Mouse (Mus musculus) inflammation-experienced regulatory T-cells (primary cell): ENCODE results near the gene Tbata. TPM values are rescaled to one million over a fixed set of nuclear protein-coding genes. Genes with fewer than 3 reads are reported as not detected.

Experiments used
- polyA plus RNA-seq, 2 experiments: library from polyadenylated mRNA; unstranded; fragments of 100-300 nt; shearing (Covaris generic); gene quantifications; one replicate each; pipeline ENCODE4 v1.2.1; 2017

Tbata gene
- polyA plus RNA-seq = under 1 TPM in 1 of 2 experiments, not detected in 1; 0.42 TPM

GRCm38 (mm10) chr10:61171654-61172053, at the start of gene Tbata:
Gene Tbata, plus strand, starts transcription at chr10:61171954.

GRCm38 (mm10) chr10:61147157-61148040, 24.4 kb upstream of the Tbata start, which contains the start of gene Sgpl1:
Gene Sgpl1, minus strand, starts transcription at chr10:61147703.

Other genes with a start within 250 kb of the Tbata start
- under 1 TPM in 1 of 2 experiments, not detected in 1; 0.90 TPM for gene Pcbd1, start 82.6 kb upstream of the Tbata start, polyA plus RNA-seq
- gene Sgpl1, start 24.3 kb upstream of the Tbata start, polyA plus RNA-seq = 10 to 100 TPM; 76.3 to 79.3 TPM
- gene Adamts14, start 101.5 kb downstream of the Tbata start, polyA plus RNA-seq = 1 to 10 TPM in 1 of 2 experiments, under 1 TPM in 1; 0.07 to 1.5 TPM
- 10 to 100 TPM in 1 of 2 experiments, 1 to 10 TPM in 1; 7.6 to 17.1 TPM for gene Prf1, start 125.9 kb downstream of the Tbata start, polyA plus RNA-seq
- gene Pald1, start 211.6 kb downstream of the Tbata start, polyA plus RNA-seq = under 1 TPM in 1 of 2 experiments, not detected in 1; 0.23 TPM
- gene Nodal, start 246.0 kb downstream of the Tbata start, polyA plus RNA-seq = not detected